Mouse (Mus musculus): ENCODE data around the gene Tssk1. TPM values are rescaled to one million over a fixed set of nuclear protein-coding genes. Genes with fewer than 3 reads are reported as not detected.

Tssk1 gene
- polyA plus RNA-seq, 1 experiment from 2014 or later: not detected

DNA sequence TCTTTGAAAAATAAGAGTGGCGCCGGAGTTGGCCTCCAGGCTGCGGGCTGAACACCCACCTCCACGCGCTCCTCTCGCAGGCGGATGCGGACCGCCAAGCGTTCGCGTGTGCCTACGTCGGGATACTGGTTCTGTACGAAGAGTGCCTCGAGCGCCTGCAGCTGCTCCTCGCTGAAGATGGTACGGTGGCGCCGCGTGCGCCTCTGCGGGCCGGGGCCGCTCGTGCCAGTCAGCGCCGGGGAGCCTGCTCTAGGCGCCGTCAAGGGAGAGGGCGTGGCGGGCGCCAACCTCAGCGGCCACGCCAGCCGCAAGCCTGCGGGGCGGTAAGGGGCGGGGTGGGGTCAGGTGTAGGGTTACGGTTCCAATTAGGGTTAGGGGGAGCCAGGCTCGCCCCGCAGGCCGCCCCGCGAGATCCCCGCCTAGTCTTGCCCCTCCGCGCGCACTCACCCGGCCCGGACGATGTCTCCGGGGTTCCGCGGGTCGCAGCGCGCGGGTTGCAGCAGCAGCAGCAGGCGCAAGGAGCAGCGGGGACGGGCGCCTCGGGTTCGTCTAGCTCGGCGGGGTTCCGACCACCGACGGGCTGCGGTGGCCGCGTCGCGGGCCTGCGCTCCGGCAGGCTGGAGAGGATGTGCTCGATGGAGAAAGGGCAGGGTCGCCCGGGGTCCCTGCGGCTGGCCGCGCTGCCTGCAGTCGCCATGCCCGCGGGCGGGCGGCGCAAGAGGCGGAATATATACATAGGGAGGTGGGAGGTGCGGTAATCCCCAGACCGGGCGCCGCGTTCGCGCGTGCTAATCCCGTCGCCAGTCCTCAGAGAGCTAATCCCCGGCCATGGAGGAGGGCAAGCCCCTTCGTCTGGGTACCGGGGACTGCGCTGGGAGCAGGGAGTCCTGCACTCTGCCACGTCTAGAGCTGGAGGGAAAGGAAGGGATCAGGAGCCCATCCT lies 20.6 kb downstream of the Tssk1 start, which contains the start of gene Gsc2:
Gene Gsc2, minus strand, starts transcription at position 753 of the 943 bp plus-strand sequence.
- H3K27me3 ChIP-seq (replicated peaks; ENCODE audit: control insufficient read depth, insufficient read depth, low read length): peaks cover 71% of the 10 kb centered on the region
- no peak within 1 kb of the TSS for H3K27ac ChIP-seq (replicated peaks; ENCODE audit: low read depth, low read length)
- 0 out of 2 replicates have a peak, but pooled peaks cover 10% of the 10 kb centered on the region for H3K4me1 ChIP-seq (ENCODE audit: control insufficient read depth, insufficient read depth, low read length)
- H3K36me3 ChIP-seq (ENCODE audit: control insufficient read depth, insufficient read depth, low read length): no peaks in the 10 kb centered on the region
- peak within 1 kb of the TSS; percentile 41 for H3K4me3 ChIP-seq (ENCODE audit: low read depth, low read length)
- DNase-seq (ENCODE audit: low spot score): peak; percentile 12
- peak within 1 kb of the TSS; percentile 48 for H3K9ac ChIP-seq (ENCODE audit: low read depth, low read length)
- ATAC-seq (ENCODE audit: low read depth): peak; percentile 32; the same call in 1 of the 2 replicates
- WGBS: under 1% methylated on average over 30 of the region's 106 CpGs
- no peaks in the 10 kb centered on the region; the same call in 1 of the 2 replicates for H3K9me3 ChIP-seq (ENCODE audit: control insufficient read depth, low read length)
- peak within 1 kb of the TSS; percentile 81 for H3K4me2 ChIP-seq (ENCODE audit: low read depth, low read length)

DNA sequence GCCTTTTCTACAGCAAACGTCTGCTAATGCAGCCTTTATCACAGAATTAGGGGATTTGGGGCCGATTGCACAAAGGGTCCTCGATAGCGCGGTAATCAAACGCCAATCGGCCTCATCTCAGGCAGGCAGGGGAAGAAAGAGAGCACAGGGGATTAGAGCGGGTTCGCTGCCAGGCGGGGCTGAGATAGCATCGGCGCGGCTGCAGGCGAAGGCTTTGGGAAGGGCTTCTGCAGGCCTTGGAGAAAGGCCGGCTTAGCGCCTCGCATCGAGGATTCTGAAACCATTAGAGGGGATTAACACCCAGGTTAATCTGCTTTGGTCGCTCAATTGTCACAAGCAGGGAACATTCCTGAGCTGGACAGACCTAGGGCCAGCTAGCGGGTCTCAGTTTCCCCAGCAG lies 26.6 kb downstream of the Tssk1 start:
- 7% methylated on average over 20 of the region's 20 CpGs for WGBS
- H3K9ac ChIP-seq (ENCODE audit: low read depth, low read length): peak overlapping the region; percentile 83
- H3K9me3 ChIP-seq (ENCODE audit: control insufficient read depth, low read length): no peaks in the 10 kb centered on the region; the same call in 1 of the 2 replicates
- ATAC-seq (ENCODE audit: low read depth): no peak
- peaks cover 46% of the 10 kb centered on the region for H3K27me3 ChIP-seq (replicated peaks; ENCODE audit: control insufficient read depth, insufficient read depth, low read length)
- peaks cover 6% of the 10 kb centered on the region; the same call in 1 of the 2 replicates for H3K4me1 ChIP-seq (ENCODE audit: control insufficient read depth, insufficient read depth, low read length)
- no peak for DNase-seq (ENCODE audit: low spot score)
- H3K27ac ChIP-seq (replicated peaks; ENCODE audit: low read depth, low read length): no peak overlapping the region
- peak overlapping the region; percentile 63; the same call in 1 of the 2 replicates for H3K4me3 ChIP-seq (ENCODE audit: low read depth, low read length)
- 0 out of 2 replicates have a peak, but pooled peaks cover 6% of the 10 kb centered on the region for H3K36me3 ChIP-seq (ENCODE audit: control insufficient read depth, insufficient read depth, low read length)
- 0 out of 2 replicates have a peak overlapping the region, but pooled peaks have one; percentile 92 for H3K4me2 ChIP-seq (ENCODE audit: low read depth, low read length)

DNA sequence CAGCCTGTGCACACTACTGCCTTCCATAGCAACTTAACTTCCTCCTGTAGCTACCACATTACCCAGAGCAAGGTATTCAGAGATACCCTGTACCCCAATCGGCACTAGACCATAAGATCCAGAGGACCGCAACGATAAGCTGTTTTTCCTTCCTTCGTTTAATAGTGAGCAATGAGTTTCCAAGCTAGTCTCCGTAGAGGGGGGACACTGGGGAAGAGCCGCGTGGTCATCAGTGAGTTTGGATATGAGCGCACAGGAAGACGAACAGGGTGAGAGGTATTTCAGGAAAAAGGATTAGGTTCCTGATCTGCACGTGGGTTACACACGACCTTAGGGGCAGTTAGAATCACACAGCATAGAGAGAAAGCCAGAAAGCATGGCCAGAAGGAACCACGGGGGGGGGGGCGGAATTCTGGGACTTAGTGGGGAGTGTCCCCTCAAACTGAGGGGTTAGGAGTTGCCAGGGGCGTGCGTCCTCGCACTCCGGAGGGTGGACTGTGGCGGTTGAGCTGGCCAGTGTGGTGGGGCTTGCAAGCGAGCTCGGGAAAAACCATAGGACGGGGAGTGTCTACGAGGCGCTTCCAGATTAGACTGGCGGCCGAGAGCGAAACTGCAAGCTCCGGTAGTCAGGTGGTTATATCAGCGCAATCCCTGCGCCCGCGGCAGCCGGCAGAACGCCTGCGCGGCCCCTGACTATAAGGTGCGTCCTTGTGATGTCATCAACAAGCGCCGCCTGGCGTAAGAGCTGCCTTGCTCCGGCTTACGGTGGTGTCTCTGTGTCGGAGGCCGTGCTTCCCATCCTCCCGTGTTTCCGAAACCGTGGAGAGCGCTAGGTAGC lies 27.5 kb downstream of the Tssk1 start:
- 2% methylated on average over 45 of the region's 47 CpGs for WGBS
- H3K27me3 ChIP-seq (replicated peaks; ENCODE audit: control insufficient read depth, insufficient read depth, low read length): peaks cover 36% of the 10 kb centered on the region
- H3K4me2 ChIP-seq (ENCODE audit: low read depth, low read length): peak overlapping the region; percentile 92
- 0 out of 2 replicates have a peak, but pooled peaks cover 12% of the 10 kb centered on the region for H3K36me3 ChIP-seq (ENCODE audit: control insufficient read depth, insufficient read depth, low read length)
- H3K27ac ChIP-seq (replicated peaks; ENCODE audit: low read depth, low read length): peak overlapping the region; percentile 86
- H3K9ac ChIP-seq (ENCODE audit: low read depth, low read length): peak overlapping the region; percentile 83
- H3K4me1 ChIP-seq (ENCODE audit: control insufficient read depth, insufficient read depth, low read length): peaks cover 7% of the 10 kb centered on the region; the same call in 1 of the 2 replicates
- peak; percentile 96 for ATAC-seq (ENCODE audit: low read depth)
- no peaks in the 10 kb centered on the region; the same call in 1 of the 2 replicates for H3K9me3 ChIP-seq (ENCODE audit: control insufficient read depth, low read length)
- peak overlapping the region; percentile 63 for H3K4me3 ChIP-seq (ENCODE audit: low read depth, low read length)
- DNase-seq (ENCODE audit: low spot score): peak; percentile 99

DNA sequence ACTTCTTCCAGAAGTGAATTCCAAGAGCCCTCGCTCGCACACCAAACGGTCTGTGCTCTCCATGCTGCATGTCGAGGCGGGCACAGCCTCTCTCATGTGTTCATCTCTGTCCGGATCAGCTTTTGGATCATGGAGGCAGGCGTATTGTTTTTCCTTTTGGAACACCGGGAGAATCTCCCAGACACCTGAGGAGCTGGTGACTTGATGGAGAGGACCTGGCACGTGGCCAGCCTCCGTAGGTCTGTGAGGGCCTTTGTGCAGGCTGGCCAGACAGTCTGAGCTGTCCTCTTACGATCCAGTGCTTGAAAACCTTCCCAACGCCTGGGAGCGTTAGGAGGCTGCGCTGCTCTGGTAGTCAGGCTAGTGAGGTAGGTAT lies 28.1 kb downstream of the Tssk1 start:
- peaks cover 13% of the 10 kb centered on the region for H3K4me1 ChIP-seq (ENCODE audit: control insufficient read depth, insufficient read depth, low read length)
- H3K4me3 ChIP-seq (ENCODE audit: low read depth, low read length): peak overlapping the region; percentile 63
- peak overlapping the region; percentile 72 for H3K27ac ChIP-seq (replicated peaks; ENCODE audit: low read depth, low read length)
- no peaks in the 10 kb centered on the region; the same call in 1 of the 2 replicates for H3K9me3 ChIP-seq (ENCODE audit: control insufficient read depth, low read length)
- H3K9ac ChIP-seq (ENCODE audit: low read depth, low read length): peak overlapping the region; percentile 83
- H3K4me2 ChIP-seq (ENCODE audit: low read depth, low read length): peak overlapping the region; percentile 92
- ATAC-seq (ENCODE audit: low read depth) (no peak), DNase-seq (ENCODE audit: low spot score) (no peak)
- H3K36me3 ChIP-seq (ENCODE audit: control insufficient read depth, insufficient read depth, low read length): 0 out of 2 replicates have a peak, but pooled peaks cover 12% of the 10 kb centered on the region
- WGBS: under 1% methylated on average over 14 of the region's 14 CpGs
- peaks cover 31% of the 10 kb centered on the region for H3K27me3 ChIP-seq (replicated peaks; ENCODE audit: control insufficient read depth, insufficient read depth, low read length)

DNA sequence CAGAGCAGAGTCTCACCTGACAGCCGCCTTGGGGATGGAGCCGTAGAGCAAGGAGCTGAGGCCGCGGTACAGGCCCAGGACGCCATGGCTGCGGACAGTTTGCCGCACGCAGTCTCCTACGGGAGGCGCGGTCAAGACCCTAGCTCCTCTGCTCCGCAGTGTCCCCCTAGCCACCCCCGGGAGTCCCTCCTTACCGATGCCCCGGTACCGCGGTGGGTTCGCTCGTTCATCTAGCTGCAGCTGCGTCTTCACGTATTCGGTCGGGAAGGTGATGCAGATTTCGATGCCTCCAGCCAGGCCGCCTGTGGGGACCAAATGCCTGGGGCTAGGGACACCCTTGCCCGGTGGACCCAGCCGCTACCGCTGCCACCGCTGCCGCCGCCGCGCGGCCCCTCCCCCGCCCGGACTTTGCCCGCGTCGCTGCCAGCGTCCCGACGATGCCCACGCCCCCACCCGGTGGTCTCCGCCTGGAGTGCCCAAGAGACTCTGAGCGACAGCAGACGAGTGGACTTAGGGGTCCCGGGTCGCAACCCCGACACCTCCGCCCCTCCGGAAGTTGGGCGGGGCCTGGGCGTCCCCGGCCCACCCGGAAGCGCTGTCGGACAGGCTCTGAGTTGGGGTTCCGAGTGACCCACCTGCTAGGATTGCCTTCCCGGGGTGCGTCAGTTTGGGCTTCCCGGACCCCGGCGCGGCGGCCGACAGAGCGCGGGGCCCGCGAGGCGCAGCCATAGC lies 33.5 kb downstream of the Tssk1 start:
- Histone ChIP-seq H3K4me3 (ENCODE audit: low read depth, low read length) (peak overlapping the region; percentile 87), H3K4me1 (ENCODE audit: control insufficient read depth, insufficient read depth, low read length) (peaks cover 12% of the 10 kb centered on the region), H3K4me2 (ENCODE audit: low read depth, low read length) (peak overlapping the region; percentile 98), H3K9ac (ENCODE audit: low read depth, low read length) (peak overlapping the region; percentile 79), H3K36me3 (ENCODE audit: control insufficient read depth, insufficient read depth, low read length) (0 out of 2 replicates have a peak, but pooled peaks cover 12% of the 10 kb centered on the region), H3K27ac (replicated peaks; ENCODE audit: low read depth, low read length) (peak overlapping the region; percentile 78), H3K9me3 (ENCODE audit: control insufficient read depth, low read length) (no peaks in the 10 kb centered on the region), H3K27me3 (replicated peaks; ENCODE audit: control insufficient read depth, insufficient read depth, low read length) (no peaks in the 10 kb centered on the region)
- DNase-seq (ENCODE audit: low spot score): peak; percentile 16
- WGBS: 0% methylated on average over 27 of the region's 72 CpGs
- peak; percentile 38 for ATAC-seq (ENCODE audit: low read depth)

DNA sequence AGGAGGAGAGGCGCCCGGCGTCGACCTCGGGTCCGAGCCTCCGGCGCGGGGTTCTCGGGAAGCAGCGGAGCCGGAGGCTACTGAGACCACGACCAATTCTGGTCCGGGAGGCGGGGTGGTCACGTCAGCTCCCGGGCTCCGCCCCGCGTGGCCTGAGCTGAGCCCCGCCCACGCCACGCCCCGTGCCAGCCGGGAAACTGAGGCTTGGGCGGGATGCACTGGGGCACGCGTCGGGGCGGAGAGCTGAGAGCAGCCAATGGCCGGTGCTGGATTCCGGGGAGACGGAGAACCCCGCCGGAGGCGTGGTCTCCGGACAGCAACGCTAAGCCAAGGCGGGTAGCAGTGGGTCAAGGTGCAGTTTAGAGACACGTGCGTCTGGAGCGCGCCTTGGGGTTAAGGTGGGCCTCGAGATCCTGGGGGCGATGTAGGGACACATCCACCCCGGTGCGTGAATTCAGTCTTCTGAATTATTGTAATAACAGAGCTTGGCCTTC lies 34.1 kb downstream of the Tssk1 start, which contains the start of gene Slc25a1:
Gene Slc25a1, minus strand, starts transcription at position 133 of the 494 bp plus-strand sequence.
- Histone ChIP-seq H3K4me1 (ENCODE audit: control insufficient read depth, insufficient read depth, low read length) (peaks cover 8% of the 10 kb centered on the region), H3K27me3 (replicated peaks; ENCODE audit: control insufficient read depth, insufficient read depth, low read length) (no peaks in the 10 kb centered on the region), H3K36me3 (ENCODE audit: control insufficient read depth, insufficient read depth, low read length) (0 out of 2 replicates have a peak, but pooled peaks cover 12% of the 10 kb centered on the region), H3K27ac (replicated peaks; ENCODE audit: low read depth, low read length) (peak within 1 kb of the TSS; percentile 78), H3K4me3 (ENCODE audit: low read depth, low read length) (peak within 1 kb of the TSS; percentile 87), H3K9ac (ENCODE audit: low read depth, low read length) (peak within 1 kb of the TSS; percentile 79), H3K4me2 (ENCODE audit: low read depth, low read length) (peak within 1 kb of the TSS; percentile 98), H3K9me3 (ENCODE audit: control insufficient read depth, low read length) (no peaks in the 10 kb centered on the region)
- ATAC-seq (ENCODE audit: low read depth): peak; percentile 80
- DNase-seq (ENCODE audit: low spot score): peak; percentile 82
- 0% methylated on average over 19 of the region's 47 CpGs for WGBS

DNA sequence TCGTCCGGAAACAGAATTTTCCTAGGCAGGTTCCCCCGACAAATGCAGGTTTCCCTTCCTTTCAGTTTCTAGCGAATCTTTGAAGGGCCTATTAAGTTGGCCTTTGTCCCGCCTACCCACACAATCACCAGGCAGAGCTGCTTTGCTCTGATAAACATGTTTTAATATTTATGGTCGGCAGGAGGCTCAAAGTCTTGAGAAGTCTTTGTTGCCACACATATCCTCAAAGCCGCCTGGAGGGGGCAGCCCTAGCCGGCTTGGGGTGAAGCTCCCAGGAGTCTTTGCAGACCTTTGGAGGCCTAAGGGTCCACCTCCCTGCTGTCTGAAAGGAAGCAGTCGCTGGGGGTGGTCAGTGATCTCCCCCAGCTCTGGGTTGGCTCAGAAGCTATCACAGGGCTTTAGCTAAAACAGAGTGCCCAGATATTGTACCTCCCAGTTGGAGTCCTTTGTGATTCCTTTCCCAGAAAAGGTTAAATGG lies 34.6 kb downstream of the Tssk1 start:
- ATAC-seq (ENCODE audit: low read depth): peak; percentile 70
- 0% methylated on average over 9 of the region's 9 CpGs for WGBS
- peak; percentile 90 for DNase-seq (ENCODE audit: low spot score)

More for the DNA sequence above, 34.6 kb downstream of the Tssk1 start:
- Histone ChIP-seq H3K4me2 (ENCODE audit: low read depth, low read length) (peak overlapping the region; percentile 98), H3K27me3 (replicated peaks; ENCODE audit: control insufficient read depth, insufficient read depth, low read length) (no peaks in the 10 kb centered on the region), H3K4me1 (ENCODE audit: control insufficient read depth, insufficient read depth, low read length) (peaks cover 8% of the 10 kb centered on the region), H3K27ac (replicated peaks; ENCODE audit: low read depth, low read length) (peak overlapping the region; percentile 78), H3K9ac (ENCODE audit: low read depth, low read length) (peak overlapping the region; percentile 79), H3K9me3 (ENCODE audit: control insufficient read depth, low read length) (no peaks in the 10 kb centered on the region), H3K36me3 (ENCODE audit: control insufficient read depth, insufficient read depth, low read length) (0 out of 2 replicates have a peak, but pooled peaks cover 12% of the 10 kb centered on the region), H3K4me3 (ENCODE audit: low read depth, low read length) (peak overlapping the region; percentile 87)
